In the genomic region with DNA sequence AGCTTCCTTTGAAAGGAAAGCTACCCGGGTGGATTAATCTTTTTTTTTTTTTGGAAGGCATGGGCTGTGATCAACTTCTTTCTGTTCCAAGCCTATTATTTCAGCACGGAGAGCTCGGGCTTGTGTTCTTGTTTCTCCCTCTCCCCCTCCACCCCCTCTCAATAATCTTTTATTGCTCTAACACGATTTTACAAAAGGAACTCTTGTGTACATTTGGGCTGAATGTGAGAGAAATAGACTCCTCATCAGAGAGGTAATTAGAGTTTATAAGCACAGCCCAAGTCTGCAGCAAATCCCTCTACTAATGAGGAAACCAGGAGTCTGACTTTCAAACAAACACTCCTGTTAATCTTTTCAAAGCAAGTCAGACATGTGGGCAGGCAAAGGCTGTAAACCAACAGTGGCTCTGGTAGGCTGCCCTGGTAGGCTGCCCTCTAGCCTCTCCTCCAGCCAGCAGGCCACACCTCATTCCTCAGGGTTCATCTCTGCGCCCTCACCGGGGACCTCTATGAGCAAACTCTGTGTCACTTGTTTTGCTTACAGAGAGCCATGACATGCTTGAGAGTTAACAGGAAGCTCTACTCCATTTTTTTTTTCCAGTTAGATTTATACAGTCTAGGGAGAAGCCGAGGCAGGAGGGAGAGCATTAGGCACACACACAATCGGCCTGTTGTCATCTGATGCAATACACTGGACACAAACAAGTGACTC, we compare ENCODE assay signal across 8 mouse cellular contexts.
DNase-seq lines count a peak whose midpoint lies in the region; ATAC-seq lines count a peak whose summit lies in the region.

No protein-coding gene starts in this region.

- intact Hi-C loops in heart, postnatal 14 days (cut with DNase I), result no loop called here

- peaks cover 91% of the 10 kb centered on the region for H3K27me3 ChIP-seq in midbrain, embryonic 10.5 days (ENCODE audit: low read depth, poor library complexity, severe bottlenecking)
- peaks cover 24% of the 10 kb centered on the region for H3K27me3 ChIP-seq in midbrain, embryonic 15.5 days (replicated peaks)
- peaks cover 53% of the 10 kb centered on the region; the same call in 1 of the 2 replicates for H3K27me3 ChIP-seq in forebrain, embryonic 14.5 days (replicated peaks; ENCODE audit: control insufficient read depth, insufficient read depth, low read length)
- H3K27me3 ChIP-seq in stomach, embryonic 16.5 days (ENCODE audit: control insufficient read depth, insufficient read depth, low read length), result peaks cover 9% of the 10 kb centered on the region; the same call in 1 of the 2 replicates

- H3K9me3 ChIP-seq in midbrain, embryonic 10.5 days (replicated peaks), result no peaks in the 10 kb centered on the region
- no peaks in the 10 kb centered on the region for H3K9me3 ChIP-seq in midbrain, embryonic 15.5 days
- no peaks in the 10 kb centered on the region for H3K9me3 ChIP-seq in forebrain, embryonic 14.5 days (replicated peaks; ENCODE audit: control insufficient read depth, low read length)
- no peaks in the 10 kb centered on the region for H3K9me3 ChIP-seq in stomach, embryonic 16.5 days (replicated peaks; ENCODE audit: control insufficient read depth, low read length)

- WGBS in midbrain, embryonic 10.5 days, result 17% methylated on average over 8 of the region's 8 CpGs
- WGBS in midbrain, embryonic 15.5 days, result 8% methylated on average over 8 of the region's 8 CpGs
- WGBS in forebrain, embryonic 14.5 days, result 5% methylated on average over 8 of the region's 8 CpGs
- 25% methylated on average over 8 of the region's 8 CpGs for whole genome bisulfite sequencing in stomach, embryonic 16.5 days

- H3K4me3 ChIP-seq in midbrain, embryonic 10.5 days, result peak overlapping the region; percentile 19; the same call in 1 of the 2 replicates
- no peak overlapping the region for H3K4me3 ChIP-seq in midbrain, embryonic 15.5 days
- H3K4me3 ChIP-seq in forebrain, embryonic 14.5 days (ENCODE audit: low read depth, low read length), result no peak overlapping the region
- no peak overlapping the region for H3K4me3 ChIP-seq in stomach, embryonic 16.5 days (replicated peaks; ENCODE audit: low read length)

- H3K4me1 ChIP-seq in midbrain, embryonic 10.5 days, result peaks cover 56% of the 10 kb centered on the region
- peaks cover 31% of the 10 kb centered on the region for H3K4me1 ChIP-seq in midbrain, embryonic 15.5 days
- peaks cover 21% of the 10 kb centered on the region for H3K4me1 ChIP-seq in forebrain, embryonic 14.5 days (ENCODE audit: control insufficient read depth, insufficient read depth, low read length)
- H3K4me1 ChIP-seq in stomach, embryonic 16.5 days (ENCODE audit: control insufficient read depth, insufficient read depth, low read length), result peaks cover 17% of the 10 kb centered on the region; the same call in 1 of the 2 replicates

- no peaks in the 10 kb centered on the region for H3K36me3 ChIP-seq in midbrain, embryonic 10.5 days
- no peaks in the 10 kb centered on the region for H3K36me3 ChIP-seq in midbrain, embryonic 15.5 days (replicated peaks)
- H3K36me3 ChIP-seq in forebrain, embryonic 14.5 days (ENCODE audit: control insufficient read depth, insufficient read depth, low read length), result no peaks in the 10 kb centered on the region
- H3K36me3 ChIP-seq in stomach, embryonic 16.5 days (ENCODE audit: control insufficient read depth, insufficient read depth, low read length), result 0 out of 2 replicates have a peak, but pooled peaks cover 4% of the 10 kb centered on the region

- peak; percentile 44 for DNase-seq in midbrain, embryonic 10.5 days (ENCODE audit: low spot score)
- peak; percentile 78 for DNase-seq in forebrain, embryonic 14.5 days (ENCODE audit: low spot score)
- DNase-seq in kidney, postnatal 4 days, result peak; percentile 46 to 69
- DNase-seq in heart, postnatal 14 days, result no peak
- no peak for DNase-seq in thymus, postnatal 4 days
- no peak for DNase-seq in spleen, postnatal 4 days (ENCODE audit: low spot score in 2 of 2)

- H3K9ac ChIP-seq in midbrain, embryonic 15.5 days, result no peak overlapping the region
- no peak overlapping the region for H3K9ac ChIP-seq in forebrain, embryonic 14.5 days (ENCODE audit: low read length)
- no peak overlapping the region for H3K9ac ChIP-seq in stomach, embryonic 16.5 days (ENCODE audit: low read length)

- no peak overlapping the region for H3K4me2 ChIP-seq in midbrain, embryonic 15.5 days
- H3K4me2 ChIP-seq in forebrain, embryonic 14.5 days (ENCODE audit: low read length), result peak overlapping the region; percentile 34
- no peak overlapping the region for H3K4me2 ChIP-seq in stomach, embryonic 16.5 days (ENCODE audit: low read depth, low read length)

- no peak for ATAC-seq in midbrain, embryonic 15.5 days (replicated peaks)
- ATAC-seq in forebrain, embryonic 14.5 days, result peak; percentile 35; the same call in 1 of the 2 replicates
- peak; percentile 22; the same call in 1 of the 2 replicates for ATAC-seq in stomach, embryonic 16.5 days (ENCODE audit: insufficient read depth, low FRiP score)

- H3K27ac ChIP-seq in midbrain, embryonic 10.5 days (replicated peaks), result 0 out of 2 replicates have a peak overlapping the region, but pooled peaks have one; percentile 3
- no peak overlapping the region for H3K27ac ChIP-seq in midbrain, embryonic 15.5 days
- no peak overlapping the region for H3K27ac ChIP-seq in forebrain, embryonic 14.5 days (ENCODE audit: low read depth, low read length)
- peak overlapping the region; percentile 3; the same call in 1 of the 2 replicates for H3K27ac ChIP-seq in stomach, embryonic 16.5 days (ENCODE audit: low read length)

Comparison
In these comparisons a context has a peak if more than half of its experiments do, and no peak if none do; other contexts are left out.
1. H3K27ac ChIP-seq: peak in midbrain, embryonic 10.5 days (single experiment) and stomach, embryonic 16.5 days (single experiment); none in midbrain, embryonic 15.5 days (single experiment) and forebrain, embryonic 14.5 days (single experiment).
2. DNase-seq: peak in midbrain, embryonic 10.5 days (single experiment), forebrain, embryonic 14.5 days (single experiment) and kidney, postnatal 4 days (2 of 2); none in heart, postnatal 14 days (0 of 2), thymus, postnatal 4 days (single experiment) and spleen, postnatal 4 days (0 of 2).